Mouse (Mus musculus) heart, embryonic 14.5 days (tissue): ENCODE results near the gene Adgrf1. TPM values are rescaled to one million over a fixed set of nuclear protein-coding genes. Genes with fewer than 3 reads are reported as not detected.
A peak's percentile ranks its signal among the peaks of the same experiment; 100 is the strongest.

ENCODE experiments used
- ATAC-seq: fragments of 200-750 bp; cut with Nextera tagmentation; 2 replicates; pipeline ENCODE4 v1.8.0; 2017; ENCODE audit warnings: low read depth, moderate TSS enrichment; ENCODE audit not compliant: insufficient number of reproducible peaks, insufficient read depth, low FRiP score
- H3K27ac ChIP-seq, 2 experiments: fragments of 200-500 bp in 1 of 2; fragments of 300-500 bp in 1 of 2; sonication (generic) in 1 of 2; replicated peaks in 1 of 2; 2 replicates each; pipeline ENCODE4 v1.5.1; 2012 to 2014; ENCODE audit warnings: low read depth in 2 of 2, low read length in 2 of 2, control low read depth in 1 of 2, mild to moderate bottlenecking in 1 of 2, mixed read lengths in 1 of 2; ENCODE audit not compliant: control insufficient read depth in 1 of 2, insufficient read depth in 1 of 2
- H3K27me3 ChIP-seq: fragments of 300-500 bp; sonication (generic); 2 replicates; pipeline ENCODE4 v1.6.1; 2014; ENCODE audit warnings: mild to moderate bottlenecking, low read length, control low read depth; ENCODE audit not compliant: control insufficient read depth, insufficient read depth
- H3K36me3 ChIP-seq: fragments of 300-500 bp; sonication (generic); 2 replicates; pipeline ENCODE4 v1.6.1; 2014; ENCODE audit warnings: mild to moderate bottlenecking, control low read depth, low read length, mixed read lengths; ENCODE audit not compliant: control insufficient read depth, insufficient read depth
- H3K4me1 ChIP-seq, 2 experiments: fragments of 200-500 bp in 1 of 2; fragments of 300-500 bp in 1 of 2; sonication (generic) in 1 of 2; 2 replicates each; pipeline ENCODE4 v1.6.1; 2012 to 2014; ENCODE audit warnings: low read length in 2 of 2, control low read depth in 1 of 2, mixed read lengths in 1 of 2; ENCODE audit not compliant: control insufficient read depth in 2 of 2, insufficient read depth in 2 of 2
- H3K4me2 ChIP-seq: fragments of 300-500 bp; sonication (generic); 2 replicates; pipeline ENCODE4 v1.6.1; 2014; ENCODE audit warnings: mild to moderate bottlenecking, low read length
- H3K4me3 ChIP-seq, 2 experiments: fragments of 200-500 bp in 1 of 2; fragments of 300-500 bp in 1 of 2; sonication (generic) in 1 of 2; 2 replicates each; pipeline ENCODE4 v1.5.1; 2012 to 2014; ENCODE audit warnings: low read length in 2 of 2, mild to moderate bottlenecking in 2 of 2, control low read depth in 1 of 2, low read depth in 1 of 2, moderate library complexity in 1 of 2; ENCODE audit not compliant: control insufficient read depth in 1 of 2, insufficient read depth in 1 of 2
- H3K9ac ChIP-seq: fragments of 300-500 bp; sonication (generic); 2 replicates; pipeline ENCODE4 v1.6.1; 2014; ENCODE audit warnings: mild to moderate bottlenecking, low read length
- H3K9me3 ChIP-seq: fragments of 300-500 bp; sonication (generic); 2 replicates; pipeline ENCODE4 v1.6.1; 2016; ENCODE audit warnings: low read length, control low read depth; ENCODE audit not compliant: control insufficient read depth
- WGBS: fragments of 180-500 bp; shearing (Covaris S2); extraction: QIAGEN DNeasy Blood & Tissue Kit; methylation state at CpG from one replicate; pipeline ENCODE4 v1.1.7; 2014; 5-methylcytosine and 5-hydroxymethylcytosine counted together
- polyA plus RNA-seq: library from polyadenylated mRNA; unstranded; fragments of >200 nt; fragmentation: Nextera tagmentation; extraction: Ambion mirVana; gene quantifications from 2 replicates; pipeline ENCODE4 v1.2.1, GENCODE M21; 2014

Gene Adgrf1
- not detected in 2 replicates for polyA plus RNA-seq

- Histone ChIP-seq H3K4me1 (peaks cover 0 to 2% of the 10 kb centered on the region in 2 experiments; a peak in 1 of 4 replicates), H3K9me3 (no peaks in the 10 kb centered on the region), H3K9ac (no peak within 1 kb of the TSS), H3K27me3 (no peaks in the 10 kb centered on the region; the same call in 1 of the 2 replicates), H3K27ac (no peak within 1 kb of the TSS), H3K36me3 (no peaks in the 10 kb centered on the region), H3K4me2 (no peak within 1 kb of the TSS), H3K4me3 (no peak within 1 kb of the TSS)
- ATAC-seq, result no peak
- 48% methylated on average over 6 of the region's 6 CpGs for WGBS
Measured at GRCm38 (mm10) chr17:43270161-43270560, at the start of gene Adgrf1. Adgrf1 (plus strand) TSS chr17:43270329.

DNA sequence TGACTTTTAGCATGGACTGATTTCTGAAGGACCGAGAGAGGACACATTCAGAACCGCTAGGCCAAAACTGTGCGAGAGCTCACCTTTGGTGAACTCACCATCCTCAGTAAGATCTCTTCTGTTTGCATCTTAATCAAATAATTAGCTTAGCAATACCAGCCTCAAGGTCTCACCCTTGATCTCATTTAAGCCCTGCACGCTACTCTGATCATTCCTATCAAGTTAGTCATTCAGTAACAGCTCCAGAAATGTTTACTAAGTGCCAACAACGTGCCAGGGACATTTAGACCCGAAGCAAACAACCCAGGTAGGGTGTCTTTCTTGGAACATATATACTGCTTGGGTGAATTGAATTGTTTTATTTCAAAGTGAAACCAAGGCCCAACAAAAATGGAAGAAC, 44.0 kb upstream of the Adgrf1 start:
- H3K4me3 ChIP-seq, result no peak overlapping the region
- no peak overlapping the region for H3K4me2 ChIP-seq
- no peak overlapping the region for H3K27ac ChIP-seq
- peaks cover 2 to 4% of the 10 kb centered on the region in 2 experiments; a peak in 2 of 4 replicates for H3K4me1 ChIP-seq
- H3K36me3 ChIP-seq, result no peaks in the 10 kb centered on the region
- H3K27me3 ChIP-seq, result no peaks in the 10 kb centered on the region
- no peak overlapping the region for H3K9ac ChIP-seq
- WGBS, result 81% methylated on average over 6 of the region's 6 CpGs
- 0 out of 2 replicates have a peak, but pooled peaks cover 3% of the 10 kb centered on the region for H3K9me3 ChIP-seq
- ATAC-seq, result no peak

GRCm38 (mm10) chr17:43229621-43230513, 40.3 kb upstream of the Adgrf1 start:
- no peaks in the 10 kb centered on the region for H3K27me3 ChIP-seq
- no peaks in the 10 kb centered on the region for H3K9me3 ChIP-seq
- 41% methylated on average over 12 of the region's 12 CpGs for WGBS
- H3K9ac ChIP-seq, result 0 out of 2 replicates have a peak overlapping the region, but pooled peaks have one; percentile 17
- H3K36me3 ChIP-seq, result no peaks in the 10 kb centered on the region
- ATAC-seq, result no peak
- peaks cover 2 to 4% of the 10 kb centered on the region in 2 experiments; a peak in 2 of 4 replicates for H3K4me1 ChIP-seq
- peak overlapping the region in 1 of 2 experiments; percentile 7; a peak in 1 of 4 replicates for H3K4me3 ChIP-seq
- H3K27ac ChIP-seq, result no peak overlapping the region
- H3K4me2 ChIP-seq, result peak overlapping the region; percentile 52

GRCm38 (mm10) chr17:43230821-43231220, 39.3 kb upstream of the Adgrf1 start:
- ATAC-seq, result no peak
- Histone ChIP-seq H3K4me2 (no peak overlapping the region), H3K4me1 (peaks cover 2 to 4% of the 10 kb centered on the region in 2 experiments; a peak in 2 of 4 replicates), H3K36me3 (no peaks in the 10 kb centered on the region), H3K27me3 (no peaks in the 10 kb centered on the region), H3K4me3 (no peak overlapping the region), H3K27ac (no peak overlapping the region), H3K9ac (no peak overlapping the region), H3K9me3 (no peaks in the 10 kb centered on the region)
- WGBS, result 74% methylated on average over 7 of the region's 7 CpGs

- Histone ChIP-seq H3K4me3 (no peak overlapping the region), H3K27ac (no peak overlapping the region), H3K4me2 (no peak overlapping the region), H3K36me3 (no peaks in the 10 kb centered on the region), H3K4me1 (peaks cover 2 to 4% of the 10 kb centered on the region in 2 experiments; a peak in 2 of 4 replicates), H3K27me3 (no peaks in the 10 kb centered on the region), H3K9ac (no peak overlapping the region), H3K9me3 (no peaks in the 10 kb centered on the region)
- ATAC-seq, result no peak
- WGBS, result 49% methylated on average over 6 of the region's 6 CpGs
Measured at GRCm38 (mm10) chr17:43232769-43233168, 37.4 kb upstream of the Adgrf1 start.

GRCm38 (mm10) chr17:43236656-43237250, 33.4 kb upstream of the Adgrf1 start:
- H3K27ac ChIP-seq, result no peak overlapping the region
- peaks cover 9 to 12% of the 10 kb centered on the region in 2 experiments for H3K4me1 ChIP-seq
- no peak overlapping the region for H3K4me2 ChIP-seq
- no peak overlapping the region for H3K9ac ChIP-seq
- H3K9me3 ChIP-seq, result no peaks in the 10 kb centered on the region
- H3K27me3 ChIP-seq, result no peaks in the 10 kb centered on the region
- no peaks in the 10 kb centered on the region for H3K36me3 ChIP-seq
- WGBS, result 82% methylated on average over 14 of the region's 14 CpGs
- H3K4me3 ChIP-seq, result no peak overlapping the region
- no peak for ATAC-seq

GRCm38 (mm10) chr17:43239035-43239434, 31.1 kb upstream of the Adgrf1 start:
- ATAC-seq, result no peak
- WGBS, result 79% methylated on average over 6 of the region's 6 CpGs
- Histone ChIP-seq H3K4me3 (no peak overlapping the region), H3K27ac (no peak overlapping the region), H3K36me3 (no peaks in the 10 kb centered on the region), H3K4me2 (no peak overlapping the region), H3K9me3 (no peaks in the 10 kb centered on the region), H3K9ac (no peak overlapping the region), H3K27me3 (no peaks in the 10 kb centered on the region), H3K4me1 (peaks cover 9 to 12% of the 10 kb centered on the region in 2 experiments)
